Mouse (Mus musculus) monocyte, adult 5-6 weeks (primary cell): Measurements from ENCODE around the gene Dock4. TPM values are rescaled to one million over a fixed set of nuclear protein-coding genes. Genes with fewer than 3 reads are reported as not detected.
"Not testable (repeated sequence)": the region's sequence is repeated elsewhere in the genome, so short reads cannot be mapped to it uniquely, and the experiment has no call there.

Experiments
- ATAC-seq: fragments of 153-309, 156-312 bp; replicated peaks from 2 replicates; pipeline ENCODE4 v1.8.0; 2017; ENCODE audit warnings: mild to moderate bottlenecking; ENCODE audit not compliant: low TSS enrichment, insufficient number of reproducible peaks, severe bottlenecking, poor library complexity, low FRiP score
- total RNA-seq: library from RNA; stranded (forward); fragments of 200-1000, 200-491, 200-594 nt; gene quantifications from 3 replicates; pipeline ENCODE4 v1.2.3, GENCODE M21; 2017

The Dock4 gene
- total RNA-seq, 1 experiment from 2014 or later, result 8.9 TPM

- not testable (repeated sequence) for ATAC-seq
Measured at GRCm38 (mm10) chr12:40873267-40873666, 427.5 kb downstream of the Dock4 start.

- no peak for ATAC-seq
Measured at GRCm38 (mm10) chr12:40884976-40885375, 439.2 kb downstream of the Dock4 start.

GRCm38 (mm10) chr12:40885377-40885776 lies 439.6 kb downstream of the Dock4 start:
- no peak for ATAC-seq

GRCm38 (mm10) chr12:40887496-40887895 lies 441.7 kb downstream of the Dock4 start:
- no peak for ATAC-seq

DNA sequence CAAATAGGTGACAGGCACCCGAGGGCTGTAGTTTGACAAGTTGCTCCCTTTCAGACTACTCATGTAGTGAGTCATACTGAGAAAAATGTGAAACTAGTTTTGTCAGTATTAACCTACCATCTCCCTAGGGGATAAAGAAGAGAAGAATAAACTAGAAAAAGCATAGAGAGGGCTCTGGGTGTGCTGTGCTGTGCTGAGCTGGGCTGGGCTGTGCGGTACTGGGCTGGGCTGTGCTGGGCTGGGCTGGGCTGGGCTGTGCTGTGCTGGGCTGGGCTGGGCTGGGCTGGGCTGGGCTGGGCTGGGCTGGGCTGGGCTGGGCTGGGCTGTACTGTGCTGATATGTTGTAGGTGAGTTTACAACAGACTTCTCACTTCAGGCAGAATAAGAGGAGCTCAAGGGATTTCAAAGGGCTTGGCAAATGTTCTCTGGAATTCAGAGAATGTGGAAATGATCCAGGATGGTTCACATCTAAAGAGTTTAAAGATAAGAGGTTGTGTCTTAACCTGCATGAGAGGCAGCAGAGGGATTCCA lies 442.6 kb downstream of the Dock4 start:
- ATAC-seq, result no peak

GRCm38 (mm10) chr12:40888829-40889228 lies 443.1 kb downstream of the Dock4 start:
- no peak for ATAC-seq

- no peak for ATAC-seq
Measured at GRCm38 (mm10) chr12:40889534-40889933, 443.8 kb downstream of the Dock4 start.

GRCm38 (mm10) chr12:40891168-40891567 lies 445.4 kb downstream of the Dock4 start:
- no peak for ATAC-seq

DNA sequence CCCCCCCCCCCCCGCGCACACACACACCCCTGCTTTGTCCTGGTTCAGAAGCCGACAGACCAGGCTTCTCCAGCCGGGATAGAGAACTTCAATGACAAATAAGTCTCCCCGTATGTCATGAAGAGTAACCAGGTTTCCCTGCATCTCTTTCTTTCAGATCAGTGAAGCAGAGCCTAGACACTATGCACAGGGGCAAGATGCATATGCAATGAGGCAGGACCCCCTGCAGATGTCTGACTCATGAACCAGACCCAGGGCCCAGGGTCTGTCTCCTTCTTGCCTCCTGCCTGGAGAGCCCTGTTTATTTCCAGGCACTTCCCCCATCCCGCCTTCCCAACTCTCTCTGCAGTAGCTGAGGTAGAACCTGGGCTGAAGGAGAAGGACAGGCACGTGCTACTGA lies 448.0 kb downstream of the Dock4 start:
- no peak for ATAC-seq

DNA sequence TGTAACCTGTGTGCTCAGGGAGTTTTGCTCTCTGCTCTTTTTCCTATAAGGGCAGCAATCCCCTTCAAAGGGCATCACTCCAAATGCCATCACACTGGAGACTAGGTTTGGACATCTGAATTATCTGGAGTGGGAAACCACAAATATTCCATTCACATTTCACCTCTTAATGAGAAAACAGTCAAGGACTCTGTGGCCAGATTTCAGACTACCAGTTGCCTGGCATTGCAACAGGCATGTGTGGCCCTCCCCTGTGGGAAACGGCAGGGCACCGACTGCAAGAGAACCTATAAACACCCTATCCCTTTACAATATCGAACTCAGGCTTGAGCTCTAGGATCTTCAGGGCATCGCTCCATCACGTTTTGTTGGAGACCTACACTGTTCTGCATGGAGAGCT lies 448.9 kb downstream of the Dock4 start:
- no peak for ATAC-seq

Other genes starting within 250 kb of the Dock4 start
- gene Lsmem1, start 246.5 kb upstream of the Dock4 start, total RNA-seq, result 0.29 to 1.2 TPM (median 0.96 TPM) in 3 replicates
- gene Ifrd1, start 197.4 kb upstream of the Dock4 start, total RNA-seq, result 450 to 581 TPM (median 532 TPM) in 3 replicates
- 28.1 to 46.3 TPM (median 43.7 TPM) in 3 replicates for gene Zfp277, start 50 bp upstream of the Dock4 start, total RNA-seq